17 mouse cellular contexts compared by ENCODE assay signal in genomic region chrX:7992379-7993067, GRCm38 (mm10). TPM values are rescaled to one million over a fixed set of nuclear protein-coding genes. Genes with fewer than 3 reads are reported as not detected.
DNase-seq lines count a peak whose midpoint lies in the region; ATAC-seq and TF ChIP-seq lines count a peak whose summit lies in the region.
"Had no signal": no experiment of that assay in that cellular context is flagged by ENCODE, and none has a peak within 500 bp of the region (broad histone marks: within the 10 kb centered on the region; RNA-seq: fewer than 3 reads in every experiment).

No protein-coding gene starts in this region.

- H3K9me3 ChIP-seq in G1E (replicated peaks): no peaks in the 10 kb centered on the region
- H3K9me3 ChIP-seq in liver, embryonic 11.5 days (ENCODE audit: control insufficient read depth, low read length): no peaks in the 10 kb centered on the region
- no peaks in the 10 kb centered on the region for H3K9me3 ChIP-seq in midbrain, embryonic 15.5 days
- H3K9me3 ChIP-seq: lung, embryonic 15.5 days had no signal

- peak overlapping the region; percentile 50 for H3K4me2 ChIP-seq in liver, embryonic 11.5 days
- no peak overlapping the region for H3K4me2 ChIP-seq in midbrain, embryonic 15.5 days
- H3K4me2 ChIP-seq: lung, embryonic 15.5 days had no signal

- H3K36me3 ChIP-seq in G1E (replicated peaks): no peaks in the 10 kb centered on the region
- H3K36me3 ChIP-seq in liver, embryonic 11.5 days (ENCODE audit: control insufficient read depth, insufficient read depth, low read length): no peaks in the 10 kb centered on the region
- no peaks in the 10 kb centered on the region for H3K36me3 ChIP-seq in midbrain, embryonic 15.5 days (replicated peaks)
- H3K36me3 ChIP-seq: lung, embryonic 15.5 days had no signal

- H3K4me3 ChIP-seq in G1E (ENCODE audit: low read depth, low read length): no peak overlapping the region; the same call in 1 of the 2 replicates
- no peak overlapping the region for H3K4me3 ChIP-seq in liver, embryonic 11.5 days (ENCODE audit: low read depth, low read length)
- H3K4me3 ChIP-seq in midbrain, embryonic 15.5 days: no peak overlapping the region
- H3K4me3 ChIP-seq: lung, embryonic 15.5 days had no signal

- H3K9ac ChIP-seq in liver, embryonic 11.5 days (ENCODE audit: low read depth, low read length): peak overlapping the region; percentile 37
- H3K9ac ChIP-seq in midbrain, embryonic 15.5 days: no peak overlapping the region
- H3K9ac ChIP-seq: lung, embryonic 15.5 days had no signal

- 52% methylated on average over 8 of the region's 8 CpGs for WGBS in liver, embryonic 11.5 days
- WGBS in midbrain, embryonic 15.5 days: 61% methylated on average over 8 of the region's 8 CpGs

- peak overlapping the region; percentile 92 for H3K27ac ChIP-seq in liver, embryonic 11.5 days (ENCODE audit: low read depth, low read length)
- H3K27ac ChIP-seq in midbrain, embryonic 15.5 days: no peak overlapping the region
- H3K27ac ChIP-seq: lung, embryonic 15.5 days had no signal

- peaks cover 36% of the 10 kb centered on the region for H3K4me1 ChIP-seq in G1E (ENCODE audit: insufficient read depth, low read depth, low read length)
- peaks cover 3% of the 10 kb centered on the region; the same call in 1 of the 2 replicates for H3K4me1 ChIP-seq in liver, embryonic 11.5 days (replicated peaks; ENCODE audit: control insufficient read depth, insufficient read depth, low read length)
- no peaks in the 10 kb centered on the region for H3K4me1 ChIP-seq in midbrain, embryonic 15.5 days
- H3K4me1 ChIP-seq: lung, embryonic 15.5 days had no signal

- H3K27me3 ChIP-seq in G1E (ENCODE audit: insufficient read depth, low read length): no peaks in the 10 kb centered on the region
- no peaks in the 10 kb centered on the region for H3K27me3 ChIP-seq in liver, embryonic 11.5 days (replicated peaks; ENCODE audit: control insufficient read depth, insufficient read depth, low read length)
- no peaks in the 10 kb centered on the region for H3K27me3 ChIP-seq in midbrain, embryonic 15.5 days (replicated peaks)
- H3K27me3 ChIP-seq: lung, embryonic 15.5 days had no signal

- peak; percentile 45 for DNase-seq in ES-CJ7 (ENCODE audit: low read depth, low spot score)
- no peak for DNase-seq in G1E (ENCODE audit: low spot score)
- peak; percentile 40 for DNase-seq in kidney, adult 18-20 months
- DNase-seq in liver, embryonic 11.5 days (ENCODE audit: low spot score): no peak
- no peak for DNase-seq in cerebellum, postnatal 10 days
- DNase-seq: cerebellum, adult 18-20 months; heart, postnatal 14 days had no signal

- peak; percentile 64 for ATAC-seq in G1E (ENCODE audit: extremely low read depth, insufficient number of reproducible peaks, low FRiP score, poor library complexity, severe bottlenecking)
- peak; percentile 81 for ATAC-seq in liver, embryonic 11.5 days (replicated peaks; ENCODE audit: low FRiP score)
- no peak for ATAC-seq in midbrain, embryonic 15.5 days (replicated peaks)
- ATAC-seq in cerebellum, adult (ENCODE audit: insufficient number of reproducible peaks, low FRiP score, low TSS enrichment): no peak
- ATAC-seq: forebrain, embryonic 16.5 days; midbrain, embryonic 16.5 days had no signal

- TF ChIP-seq CTCF in G1E (IDR thresholded peaks at IDR 0.05; ENCODE audit: low read depth, low read length): no peak

RNA-seq across cellular contexts. Expression of gene Gata1, which starts 14.7 kb away (rescaled TPM):
- total RNA-seq in G1E (2014; fragmentation: Nextera tagmentation) (93.3 and 105 TPM in 2 replicates), G1E (2017) (38.1 and 41.0 TPM in 2 replicates)
- polyA plus RNA-seq in G1E (2012): 46.2 and 48.8 TPM in 2 replicates
- polyA plus RNA-seq in liver, embryonic 11.5 days (2014; fragmentation: Nextera tagmentation; extraction: Ambion mirVana): 157 and 162 TPM in 2 replicates
- polyA plus RNA-seq in midbrain, embryonic 15.5 days (2015; fragmentation: Nextera tagmentation; extraction: Ambion mirVana): 0.12 and 0.42 TPM in 2 replicates
- total RNA-seq: heart, postnatal 14 days; left cerebral cortex, postnatal 14 days had no signal
- polyA plus RNA-seq: forebrain, embryonic 16.5 days had no signal

RNA-seq across cellular contexts. Expression of gene Glod5, which starts 25.8 kb away (rescaled TPM):
- total RNA-seq in G1E (2014; fragmentation: Nextera tagmentation) (not detected in 2 replicates), G1E (2017) (not detected in 2 replicates)
- not detected in 2 replicates for polyA plus RNA-seq in G1E (2012)
- polyA plus RNA-seq in liver, embryonic 11.5 days (2014; fragmentation: Nextera tagmentation; extraction: Ambion mirVana): 0.29 and 0.53 TPM in 2 replicates
- 0.27 and 0.46 TPM in 2 replicates for polyA plus RNA-seq in midbrain, embryonic 15.5 days (2015; fragmentation: Nextera tagmentation; extraction: Ambion mirVana)
- total RNA-seq: gastrocnemius, postnatal 4 days; heart, postnatal 14 days; neutrophil, adult 5-6 weeks had no signal
- polyA plus RNA-seq: embryonic facial prominence, embryonic 11.5 days; lung, embryonic 15.5 days; spleen, adult 2 months had no signal

RNA-seq across cellular contexts. Expression of gene Hdac6, which starts 44.8 kb away (rescaled TPM):
- 14.5 and 17.2 TPM in 2 replicates for total RNA-seq in G1E (2014; fragmentation: Nextera tagmentation)
- total RNA-seq in G1E (2017): 5.5 and 8.9 TPM in 2 replicates
- 6.0 and 6.5 TPM in 2 replicates for polyA plus RNA-seq in G1E (2012)
- polyA plus RNA-seq in liver, embryonic 11.5 days (2014; fragmentation: Nextera tagmentation; extraction: Ambion mirVana): 21.1 and 22.5 TPM in 2 replicates
- polyA plus RNA-seq in midbrain, embryonic 15.5 days (2015; fragmentation: Nextera tagmentation; extraction: Ambion mirVana): 76.8 and 79.0 TPM in 2 replicates

Comparison
In these comparisons a context has a peak if more than half of its experiments do, and no peak if none do; other contexts are left out.
1. DNase-seq: peak in ES-CJ7 (single experiment) and kidney, adult 18-20 months (single experiment); none in G1E (single experiment), liver, embryonic 11.5 days (single experiment) and cerebellum, postnatal 10 days (0 of 2).
2. ATAC-seq: peak in G1E (single experiment) and liver, embryonic 11.5 days (single experiment); none in midbrain, embryonic 15.5 days (single experiment) and cerebellum, adult (single experiment).
3. RNA of gene Gata1, which starts 14.7 kb away (polyA plus RNA-seq): 157 to 162 TPM in liver, embryonic 11.5 days and 46.2 to 48.8 TPM in G1E; 0.12 to 0.42 TPM in midbrain, embryonic 15.5 days; every median in the first group is over 10 times any median in the second.